Mouse (Mus musculus): ENCODE data around the gene Clpx. TPM values are rescaled to one million over a fixed set of nuclear protein-coding genes. Genes with fewer than 3 reads are reported as not detected.

The Clpx gene
- polyA plus RNA-seq, 1 experiment = 25.8 TPM

DNA sequence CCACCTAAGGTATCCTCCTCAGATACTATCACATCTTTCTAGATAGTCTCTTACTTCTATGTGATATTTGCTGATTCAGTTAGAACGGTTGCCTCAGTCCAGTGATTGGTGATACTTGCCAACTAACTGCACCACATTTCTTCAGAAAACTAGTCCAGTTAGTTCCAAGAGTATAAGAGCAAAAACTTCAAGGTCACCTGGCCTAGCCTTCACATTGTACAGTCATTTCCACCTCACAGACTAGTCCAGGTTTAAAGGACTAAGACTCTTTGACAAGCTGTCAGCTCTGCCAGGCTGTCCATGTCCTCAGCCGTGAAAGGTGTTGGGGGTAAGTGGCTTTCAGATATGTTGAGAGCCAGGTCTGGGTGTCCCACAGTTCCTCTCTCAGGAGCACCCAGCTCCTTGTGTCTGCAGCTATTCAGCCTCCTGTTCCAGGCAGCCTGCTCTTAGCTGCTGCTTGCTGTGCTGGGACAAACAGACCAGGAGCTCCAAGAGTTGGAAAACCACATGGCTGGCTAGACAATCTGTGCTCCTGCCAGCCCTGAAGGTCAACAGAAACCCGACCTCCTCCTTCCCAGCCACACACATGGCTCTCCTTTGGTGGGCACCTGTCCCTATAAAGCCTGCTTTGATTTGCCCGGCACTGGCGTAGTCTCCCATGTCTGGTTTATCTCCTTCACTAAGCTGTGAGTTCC is 80.6 kb downstream of the Clpx start:
- DNase-seq = no peak
- 77% methylated on average over 5 of the region's 5 CpGs for WGBS
- H3K27ac ChIP-seq (ENCODE audit: insufficient read depth, low read depth, low read length) = no peak overlapping the region

DNA sequence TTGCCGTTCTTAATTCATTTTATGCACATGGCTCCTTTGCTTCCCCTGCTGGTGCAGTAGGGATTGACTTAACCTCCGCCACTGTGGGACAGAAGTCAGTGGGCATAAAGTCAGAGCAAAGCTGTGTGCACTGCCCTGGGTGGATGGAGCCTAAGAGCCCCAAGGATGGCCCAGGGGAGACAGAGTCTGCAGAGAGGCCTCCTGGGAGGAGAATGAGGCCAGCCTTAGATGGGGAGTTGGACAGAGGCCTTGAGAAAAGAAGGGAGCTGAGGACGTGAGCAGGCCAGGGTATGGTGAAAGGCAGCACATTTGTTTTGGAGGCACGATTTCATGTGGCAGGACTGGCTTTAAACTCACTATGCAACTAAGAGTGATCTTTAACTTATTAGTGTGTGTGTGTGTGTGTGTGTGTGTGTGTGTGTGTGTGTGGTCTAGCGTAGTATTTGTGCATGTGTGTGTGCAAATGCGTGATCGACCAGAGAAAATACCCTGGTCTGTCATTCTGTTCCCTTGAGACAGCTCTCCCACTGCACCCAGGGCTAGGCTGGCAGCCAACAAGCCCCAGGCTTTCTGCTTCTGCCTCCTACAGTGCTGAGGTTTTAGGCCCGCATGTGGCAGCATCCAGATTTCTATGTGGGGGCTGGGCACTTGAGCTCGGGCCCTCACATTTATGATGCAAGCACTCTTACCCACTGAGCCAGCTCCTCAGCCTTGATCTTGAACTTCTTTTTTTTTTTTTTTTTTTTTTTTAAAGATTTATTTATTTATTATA is 81.3 kb downstream of the Clpx start:
- H3K36me3 ChIP-seq (ENCODE audit: control insufficient read depth, insufficient read depth, low read length) = no peaks in the 10 kb centered on the region
- no peak overlapping the region for H3K27ac ChIP-seq (ENCODE audit: insufficient read depth, low read depth, low read length)
- TF ChIP-seq POLR2A (IDR thresholded peaks at IDR 0.05; ENCODE audit: low read depth, low read length) (no peak), CTCF (conservative IDR thresholded peaks at IDR 0.05; ENCODE audit: insufficient read depth, insufficient read length, low read depth, low read length) (no peak)
- no peak overlapping the region for H3K4me3 ChIP-seq (ENCODE audit: insufficient read depth, low read depth, low read length)
- 70% methylated on average over 9 of the region's 9 CpGs for WGBS
- no peaks in the 10 kb centered on the region for H3K27me3 ChIP-seq (replicated peaks; ENCODE audit: control insufficient read depth, insufficient read depth, low read length)
- DNase-seq = no peak
- H3K4me1 ChIP-seq (ENCODE audit: control insufficient read depth, insufficient read depth, low read length) = no peaks in the 10 kb centered on the region

More for the DNA sequence above, 80.6 kb downstream of the Clpx start:
- H3K36me3 ChIP-seq (ENCODE audit: control insufficient read depth, insufficient read depth, low read length) = no peaks in the 10 kb centered on the region
- TF ChIP-seq POLR2A (IDR thresholded peaks at IDR 0.05; ENCODE audit: low read depth, low read length) (no peak), CTCF (conservative IDR thresholded peaks at IDR 0.05; ENCODE audit: insufficient read depth, insufficient read length, low read depth, low read length) (no peak)
- H3K4me1 ChIP-seq (ENCODE audit: control insufficient read depth, insufficient read depth, low read length) = no peaks in the 10 kb centered on the region
- no peak overlapping the region for H3K4me3 ChIP-seq (ENCODE audit: insufficient read depth, low read depth, low read length)
- no peaks in the 10 kb centered on the region for H3K27me3 ChIP-seq (replicated peaks; ENCODE audit: control insufficient read depth, insufficient read depth, low read length)

Other genes with a start within 250 kb of the Clpx start
- 0.57 and 0.83 TPM in 2 replicates for gene Igdcc4, start 192.8 kb upstream of the Clpx start, polyA plus RNA-seq (2012; rRNA removed)
- 0.72 and 0.94 TPM in 2 replicates for gene Igdcc3, start 153.1 kb upstream of the Clpx start, polyA plus RNA-seq (2012; rRNA removed)
- 11.0 and 11.9 TPM in 2 replicates for gene Parp16, start 98.9 kb upstream of the Clpx start, polyA plus RNA-seq (2012; rRNA removed)
- 1.1 and 1.4 TPM in 2 replicates for gene Cilp, start 29.1 kb upstream of the Clpx start, polyA plus RNA-seq (2012; rRNA removed)
- gene Pdcd7, start 51.8 kb downstream of the Clpx start, polyA plus RNA-seq (2012; rRNA removed) = 6.0 and 6.1 TPM in 2 replicates
- gene Ubap1l, start 66.8 kb downstream of the Clpx start, polyA plus RNA-seq (2012; rRNA removed) = 0.25 and 0.33 TPM in 2 replicates
- 0.68 and 0.75 TPM in 2 replicates for gene Kbtbd13, start 97.4 kb downstream of the Clpx start, polyA plus RNA-seq (2012; rRNA removed)
- gene Rasl12, start 104.2 kb downstream of the Clpx start, polyA plus RNA-seq (2012; rRNA removed) = 9.5 and 11.3 TPM in 2 replicates
- 13.0 and 15.0 TPM in 2 replicates for gene Slc51b, start 128.7 kb downstream of the Clpx start, polyA plus RNA-seq (2012; rRNA removed)
- gene Mtfmt, start 141.5 kb downstream of the Clpx start, polyA plus RNA-seq (2012; rRNA removed) = 11.3 and 11.5 TPM in 2 replicates
- gene Spg21, start 166.7 kb downstream of the Clpx start, polyA plus RNA-seq (2012; rRNA removed) = 32.3 and 34.3 TPM in 2 replicates
- 0.06 and 0.16 TPM in 2 replicates for gene Ankdd1a, start 225.9 kb downstream of the Clpx start, polyA plus RNA-seq (2012; rRNA removed)

All from kidney, adult 2 months (tissue).